Mouse (Mus musculus) olfactory bulb, adult 2 months (tissue): Measurements from ENCODE around the gene Cox8b.

Experiments used
- CTCF ChIP-seq: fragments of 200-500 bp; IDR thresholded peaks from 2 replicates; pipeline ENCODE4 v1.5.1; 2012; ENCODE audit warnings: low read depth, mild to moderate bottlenecking, low read length, moderate library complexity; ENCODE audit not compliant: insufficient read depth
- POLR2A ChIP-seq: fragments of 200-500 bp; IDR thresholded peaks from 2 replicates; pipeline ENCODE4 v1.6.1; 2012; ENCODE audit warnings: mild to moderate bottlenecking, low read depth, low read length, moderate library complexity; ENCODE audit not compliant: insufficient read depth

- TF ChIP-seq CTCF, result no peak
- TF ChIP-seq POLR2A, result no peak
Measured at GRCm38 (mm10) chr7:140907131-140907530, 6.9 kb upstream of the Cox8b start.
